Mouse (Mus musculus) bone marrow macrophage, adult 2 months (primary cell): Measurements from ENCODE around the gene Amn1.

Experiments used
- CTCF ChIP-seq: IDR thresholded peaks from 2 replicates; pipeline ENCODE4 v1.5.1; 2012; ENCODE audit warnings: low read depth, mild to moderate bottlenecking, low read length, moderate library complexity
- POLR2A ChIP-seq: IDR thresholded peaks from 2 replicates; pipeline ENCODE4 v1.6.1; 2012; ENCODE audit warnings: mild to moderate bottlenecking, low read depth, low read length, borderline replicate concordance

- no peak for TF ChIP-seq POLR2A
- no peak for TF ChIP-seq CTCF
These were observed 10.1 kb upstream of the Amn1 start for GRCm38 (mm10) chr6:149198572-149198971.
